ENCODE assay signal across 7 mouse cellular contexts in genomic region chr5:130221760-130222145, GRCm38 (mm10). TPM values are rescaled to one million over a fixed set of nuclear protein-coding genes. Genes with fewer than 3 reads are reported as not detected.
DNase-seq lines count a peak whose midpoint lies in the region; ATAC-seq and TF ChIP-seq lines count a peak whose summit lies in the region.

No protein-coding gene starts in this region.

- no peaks in the 10 kb centered on the region for H3K36me3 ChIP-seq in intestine, embryonic 16.5 days (ENCODE audit: control insufficient read depth, insufficient read depth, low read length)
- H3K36me3 ChIP-seq in myocyte (ENCODE audit: control insufficient read depth, insufficient read depth) = no peaks in the 10 kb centered on the region

- H3ac ChIP-seq in myocyte (ENCODE audit: control insufficient read depth, insufficient read length) = peak overlapping the region; percentile 90

- 0 out of 2 replicates have a peak, but pooled peaks cover 5% of the 10 kb centered on the region for H3K9me3 ChIP-seq in intestine, embryonic 16.5 days (ENCODE audit: control insufficient read depth, low read length)

- TF ChIP-seq POLR2A in embryonic fibroblast, embryonic 13.5 days (IDR thresholded peaks at IDR 0.05; ENCODE audit: low read depth, low read length) = no peak
- no peak for TF ChIP-seq POLR2A in myocyte (IDR thresholded peaks at IDR 0.05; ENCODE audit: insufficient read length, low read depth)

- peak overlapping the region; percentile 98 for H3K9ac ChIP-seq in intestine, embryonic 16.5 days (ENCODE audit: low read depth, low read length)

- peak overlapping the region; percentile 90 for H3K4me3 ChIP-seq in embryonic fibroblast, embryonic 13.5 days (ENCODE audit: insufficient read depth, low read length)
- H3K4me3 ChIP-seq in intestine, embryonic 16.5 days (ENCODE audit: low read length) = peak overlapping the region; percentile 98
- peak overlapping the region; percentile 90 for H3K4me3 ChIP-seq in myocyte

- H3K27ac ChIP-seq in embryonic fibroblast, embryonic 13.5 days (ENCODE audit: insufficient read depth, low read length) = peak overlapping the region; percentile 29
- H3K27ac ChIP-seq in intestine, embryonic 16.5 days (ENCODE audit: low read length) = peak overlapping the region; percentile 83

- 0% methylated on average over 10 of the region's 10 CpGs for WGBS in intestine, embryonic 16.5 days

- H3K27me3 ChIP-seq in intestine, embryonic 16.5 days (replicated peaks; ENCODE audit: control insufficient read depth, insufficient read depth, low read length) = no peaks in the 10 kb centered on the region
- no peaks in the 10 kb centered on the region for H3K27me3 ChIP-seq in myocyte (ENCODE audit: control insufficient read depth, insufficient read depth, insufficient read length)

- TF ChIP-seq CTCF in embryonic fibroblast, embryonic 13.5 days (IDR thresholded peaks at IDR 0.05; ENCODE audit: borderline replicate concordance, insufficient read depth, low read length) = no peak

- peaks cover 43% of the 10 kb centered on the region for H3K79me2 ChIP-seq in myocyte (ENCODE audit: control insufficient read depth, insufficient read depth)

- ATAC-seq in intestine, embryonic 16.5 days = peak; percentile 54

- peak overlapping the region; percentile 77 for H3K4me2 ChIP-seq in intestine, embryonic 16.5 days (ENCODE audit: low read depth, low read length)
- H3K4me2 ChIP-seq in myocyte (ENCODE audit: low read depth) = peak overlapping the region; percentile 72

- H3K4me1 ChIP-seq in embryonic fibroblast, embryonic 13.5 days (ENCODE audit: control insufficient read depth, insufficient read depth, low read length) = peaks cover under 1% of the 10 kb centered on the region; the same call in 1 of the 2 replicates
- H3K4me1 ChIP-seq in intestine, embryonic 16.5 days (ENCODE audit: control insufficient read depth, insufficient read depth, low read length) = peaks cover 19% of the 10 kb centered on the region

- DNase-seq in ovary, postnatal 14 days (ENCODE audit: low spot score) = peak; percentile 8
- DNase-seq in ovary, adult 18-20 months (ENCODE audit: low spot score) = no peak
- DNase-seq in spleen, postnatal 4 days (ENCODE audit: low spot score in 2 of 2) = no peak
- no peak for DNase-seq in adrenal gland, postnatal 10 days

TF ChIP-seq in myocyte, 11 proteins besides CTCF, POLR2A, EP300 and RAD21:
- TF ChIP-seq MYOD1 (IDR thresholded peaks at IDR 0.05; ENCODE audit: control insufficient read depth in 1 of 3, insufficient read length in 2 of 3, low read depth in 2 of 3) = no peak
- TF ChIP-seq MYOG (IDR thresholded peaks at IDR 0.05; ENCODE audit: control insufficient read depth in 1 of 3, insufficient read depth in 1 of 3, insufficient read length in 2 of 3, low read depth in 2 of 3) = no peak
- no peak for TF ChIP-seq TCF3 (IDR thresholded peaks at IDR 0.05; ENCODE audit: insufficient read length, low read depth)
- TF ChIP-seq TCF12 (IDR thresholded peaks at IDR 0.05; ENCODE audit: insufficient read depth, poor library complexity, severe bottlenecking) = no peak
- TF ChIP-seq POLR2AphosphoS2 (IDR thresholded peaks at IDR 0.05; ENCODE audit: insufficient read length, low read depth) = no peak
TF ChIP-seq in myocyte: peak in this region for 0.

RNA-seq across cellular contexts. Expression of gene Tmem248, which starts 4.9 kb away (rescaled TPM):
- 42.9 and 54.2 TPM in 2 replicates for polyA plus RNA-seq in embryonic fibroblast, embryonic 13.5 days (2011; ENCODE audit: insufficient read length, low read depth, missing spikeins)
- polyA plus RNA-seq in intestine, embryonic 16.5 days (2015; fragmentation: Nextera tagmentation; extraction: Ambion mirVana) = 27.3 and 28.6 TPM in 2 replicates
- polyA plus RNA-seq in myocyte (2012; fragmentation: generic; extraction: Trizol) = 25.3 TPM
- 10 to 100 TPM; 48.6 to 54.3 TPM for total RNA-seq in adrenal gland, postnatal 10 days (2021)

RNA-seq across cellular contexts. Expression of gene Sbds, which starts 33.6 kb away (rescaled TPM):
- polyA plus RNA-seq in embryonic fibroblast, embryonic 13.5 days (2011; ENCODE audit: insufficient read length, low read depth, missing spikeins) = 56.5 and 75.7 TPM in 2 replicates
- polyA plus RNA-seq in intestine, embryonic 16.5 days (2015; fragmentation: Nextera tagmentation; extraction: Ambion mirVana) = 78.1 and 83.6 TPM in 2 replicates
- 47.2 TPM for polyA plus RNA-seq in myocyte (2012; fragmentation: generic; extraction: Trizol)
- 10 to 100 TPM; 65.6 to 68.5 TPM for total RNA-seq in adrenal gland, postnatal 10 days (2021)

RNA-seq across cellular contexts. Expression of gene Tyw1, which starts 33.7 kb away (rescaled TPM):
- 15.2 and 19.7 TPM in 2 replicates for polyA plus RNA-seq in embryonic fibroblast, embryonic 13.5 days (2011; ENCODE audit: insufficient read length, low read depth, missing spikeins)
- polyA plus RNA-seq in intestine, embryonic 16.5 days (2015; fragmentation: Nextera tagmentation; extraction: Ambion mirVana) = 22.6 and 24.8 TPM in 2 replicates
- polyA plus RNA-seq in myocyte (2012; fragmentation: generic; extraction: Trizol) = 23.6 TPM
- total RNA-seq in adrenal gland, postnatal 10 days (2021) = 10 to 100 TPM; 17.8 to 21.4 TPM

RNA-seq across cellular contexts. Expression of gene Rabgef1, which starts 50.2 kb away (rescaled TPM):
- polyA plus RNA-seq in embryonic fibroblast, embryonic 13.5 days (2011; ENCODE audit: insufficient read length, low read depth, missing spikeins) = 21.8 and 27.7 TPM in 2 replicates
- 26.1 and 26.8 TPM in 2 replicates for polyA plus RNA-seq in intestine, embryonic 16.5 days (2015; fragmentation: Nextera tagmentation; extraction: Ambion mirVana)
- polyA plus RNA-seq in myocyte (2012; fragmentation: generic; extraction: Trizol) = 18.8 TPM
- 10 to 100 TPM; 35.6 to 41.5 TPM for total RNA-seq in adrenal gland, postnatal 10 days (2021)
